Mouse (Mus musculus) heart, postnatal 25 days (tissue): Measurements from ENCODE around the gene Fnbp1l. TPM values are rescaled to one million over a fixed set of nuclear protein-coding genes. Genes with fewer than 3 reads are reported as not detected.

Source experiments
- DNase-seq: peaks from one replicate; pipeline ENCODE4 v3.0.0; 2022; ENCODE audit warnings: low spot score
- intact Hi-C: fragments of 180-260 bp; cut with DNase I; formaldehyde crosslinking; loops from one replicate; pipeline ENCODE4 v1.15.1; 2025
- total RNA-seq, 2 experiments: library from RNA; stranded (reverse); gene quantifications; 2 replicates each; pipeline ENCODE4 v1.2.3; 2021

Fnbp1l gene
- total RNA-seq, 2 experiments from 2014 or later = 19.2 to 20.3 TPM

- intact Hi-C loops = no loop called here
- DNase-seq = no peak
These were observed 7.0 kb downstream of the Fnbp1l start for GRCm38 (mm10) chr3:122612537-122612936.

- DNase-seq = no peak
- intact Hi-C loops = no loop called here
These were observed 7.8 kb downstream of the Fnbp1l start for GRCm38 (mm10) chr3:122611761-122612160.

GRCm38 (mm10) chr3:122606105-122606801 is 13.3 kb downstream of the Fnbp1l start:
- intact Hi-C loops = no loop called here
- DNase-seq = no peak

- DNase-seq = no peak
- intact Hi-C loops = no loop called here
These were observed 16.3 kb downstream of the Fnbp1l start for GRCm38 (mm10) chr3:122603229-122603628.

- DNase-seq = no peak
- intact Hi-C loops = no loop called here
These were observed 17.1 kb downstream of the Fnbp1l start for GRCm38 (mm10) chr3:122602370-122602769.

- DNase-seq = no peak
- intact Hi-C loops = no loop called here
These were observed 20.2 kb downstream of the Fnbp1l start for GRCm38 (mm10) chr3:122599291-122599690.

- no peak for DNase-seq
- intact Hi-C loops = loop anchor here (2.0 kb wide), 1 partner anchor 24 kb away; no protein-coding TSS in a partner anchor
These were observed 28.7 kb downstream of the Fnbp1l start for GRCm38 (mm10) chr3:122590804-122591203.

- DNase-seq = no peak
- intact Hi-C loops = loop anchor here (2.0 kb wide), 1 partner anchor 24 kb away; no protein-coding TSS in a partner anchor
These were observed 29.2 kb downstream of the Fnbp1l start for GRCm38 (mm10) chr3:122590346-122590745.

- no peak for DNase-seq
- intact Hi-C loops = no loop called here
These were observed 32.4 kb downstream of the Fnbp1l start for GRCm38 (mm10) chr3:122586918-122587641.

GRCm38 (mm10) chr3:122577360-122577759 is 42.2 kb downstream of the Fnbp1l start:
- DNase-seq = no peak
- intact Hi-C loops = no loop called here

GRCm38 (mm10) chr3:122574921-122575320 is 44.6 kb downstream of the Fnbp1l start:
- intact Hi-C loops = loop anchor here (5.0 kb wide), 1 partner anchor 42 kb away; the partner anchor contains the start of gene Fnbp1l
- no peak for DNase-seq

- no peak for DNase-seq
These were observed 45.9 kb downstream of the Fnbp1l start for GRCm38 (mm10) chr3:122573426-122574286.

GRCm38 (mm10) chr3:122566549-122566948 is 53.0 kb downstream of the Fnbp1l start:
- no peak for DNase-seq
- intact Hi-C loops = no loop called here

More at GRCm38 (mm10) chr3:122573426-122574286, 45.9 kb downstream of the Fnbp1l start:
- intact Hi-C loops = loop anchor here (5.0 kb wide), 1 partner anchor 44 kb away; the partner anchor contains the start of gene Fnbp1l

- intact Hi-C loops = no loop called here
- no peak for DNase-seq
These were observed 53.4 kb downstream of the Fnbp1l start for GRCm38 (mm10) chr3:122566112-122566511.

- DNase-seq = no peak
These were observed 54.2 kb downstream of the Fnbp1l start for GRCm38 (mm10) chr3:122565285-122565684.

GRCm38 (mm10) chr3:122557766-122558165 is 61.7 kb downstream of the Fnbp1l start:
- intact Hi-C loops = no loop called here
- no peak for DNase-seq

More at GRCm38 (mm10) chr3:122565285-122565684, 54.2 kb downstream of the Fnbp1l start:
- intact Hi-C loops = loop anchor here (2.0 kb wide), 1 partner anchor 74 kb away; no protein-coding TSS in a partner anchor

GRCm38 (mm10) chr3:122551174-122551573 is 68.3 kb downstream of the Fnbp1l start:
- DNase-seq = no peak
- intact Hi-C loops = no loop called here

- intact Hi-C loops = no loop called here
- DNase-seq = no peak
These were observed 72.0 kb downstream of the Fnbp1l start for GRCm38 (mm10) chr3:122547469-122547868.

- no peak for DNase-seq
- intact Hi-C loops = no loop called here
These were observed 74.2 kb downstream of the Fnbp1l start for GRCm38 (mm10) chr3:122545346-122545745.

- no peak for DNase-seq
- intact Hi-C loops = loop anchor here (5.0 kb wide), 1 partner anchor 76 kb away; the partner anchor contains the start of gene Fnbp1l
These were observed 78.6 kb downstream of the Fnbp1l start for GRCm38 (mm10) chr3:122540918-122541317.
